Mouse (Mus musculus): ENCODE data around the gene Zfp526.

The Zfp526 gene

GRCm38 (mm10) chr7:25268588-25268987 is 47.4 kb downstream of the Zfp526 start:
- no peak for DNase-seq (ENCODE audit: low spot score)

DNA sequence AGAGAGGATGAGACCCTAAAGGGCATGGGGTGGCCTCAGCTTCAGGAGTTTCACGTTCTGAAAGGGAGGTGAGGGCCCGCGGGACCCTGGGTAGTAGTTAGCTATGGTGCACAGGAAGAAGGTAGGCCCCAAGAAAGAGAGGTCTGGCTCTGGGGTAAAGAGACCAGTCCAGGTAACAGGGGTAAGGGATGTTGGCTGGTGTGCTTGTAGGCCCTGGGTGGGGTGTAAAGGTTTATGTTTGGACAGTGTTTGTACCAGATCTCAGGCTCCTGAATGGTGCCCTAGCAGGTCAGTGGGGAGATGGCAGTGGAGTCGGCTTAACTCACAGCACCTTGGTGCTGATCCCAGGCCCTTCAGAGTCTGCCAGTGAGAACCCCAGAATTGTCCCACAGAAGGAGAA is 47.8 kb downstream of the Zfp526 start:
- no peak for DNase-seq (ENCODE audit: low spot score)

- DNase-seq (ENCODE audit: low spot score): no peak
Observed at GRCm38 (mm10) chr7:25269545-25270271, 48.5 kb downstream of the Zfp526 start.

DNA sequence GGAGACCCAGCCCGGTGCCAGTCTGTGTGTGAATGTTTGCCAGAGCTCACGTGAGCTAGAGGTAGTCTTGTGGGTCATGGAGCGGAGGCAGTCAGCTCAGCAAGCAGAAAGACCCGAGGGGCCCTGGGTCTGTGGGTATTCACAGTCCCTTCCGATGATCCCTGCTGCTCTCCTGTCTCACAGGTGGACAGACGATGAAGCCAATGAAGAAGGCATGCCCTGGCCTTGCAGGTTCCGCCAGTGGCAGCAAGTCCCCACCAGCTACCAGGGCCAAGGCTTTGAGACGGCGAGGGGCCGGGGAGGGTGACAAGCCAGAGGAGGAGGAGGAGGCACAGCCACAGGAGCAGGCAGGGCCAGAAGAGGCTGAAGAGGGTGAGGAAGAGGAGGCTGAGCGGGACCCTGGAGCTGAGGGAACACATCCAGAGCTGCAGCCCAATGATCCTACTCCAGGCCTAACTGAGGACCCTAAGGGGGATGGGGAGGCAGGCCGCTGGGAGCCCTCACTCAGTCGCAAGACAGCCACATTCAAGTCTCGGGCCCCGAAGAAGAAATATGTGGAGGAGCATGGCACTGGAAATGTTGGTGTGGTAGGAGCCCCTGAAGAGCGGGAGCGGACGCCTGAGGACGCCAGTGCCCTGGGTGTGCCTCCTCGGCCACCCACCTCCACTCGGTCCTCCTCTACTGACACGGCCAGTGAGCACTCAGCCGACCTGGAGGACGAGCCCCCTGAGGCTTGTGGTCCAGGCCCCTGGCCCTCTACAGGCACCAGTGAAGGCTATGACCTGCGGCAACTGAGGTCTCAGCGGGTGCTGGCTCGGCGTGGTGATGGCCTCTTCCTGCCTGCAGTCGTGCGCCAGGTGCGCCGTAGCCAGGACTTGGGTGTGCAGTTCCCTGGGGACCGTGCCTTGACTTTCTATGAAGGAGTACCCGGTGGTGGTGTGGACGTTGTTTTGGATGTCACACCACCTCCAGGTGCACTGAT is 49.7 kb downstream of the Zfp526 start:
- DNase-seq (ENCODE audit: low spot score): no peak

GRCm38 (mm10) chr7:25271651-25272444 is 50.6 kb downstream of the Zfp526 start:
- DNase-seq (ENCODE audit: low spot score): no peak

GRCm38 (mm10) chr7:25272445-25273258 is 51.4 kb downstream of the Zfp526 start:
- no peak for DNase-seq (ENCODE audit: low spot score)

GRCm38 (mm10) chr7:25273259-25274241 is 52.3 kb downstream of the Zfp526 start:
- no peak for DNase-seq (ENCODE audit: low spot score)

DNA sequence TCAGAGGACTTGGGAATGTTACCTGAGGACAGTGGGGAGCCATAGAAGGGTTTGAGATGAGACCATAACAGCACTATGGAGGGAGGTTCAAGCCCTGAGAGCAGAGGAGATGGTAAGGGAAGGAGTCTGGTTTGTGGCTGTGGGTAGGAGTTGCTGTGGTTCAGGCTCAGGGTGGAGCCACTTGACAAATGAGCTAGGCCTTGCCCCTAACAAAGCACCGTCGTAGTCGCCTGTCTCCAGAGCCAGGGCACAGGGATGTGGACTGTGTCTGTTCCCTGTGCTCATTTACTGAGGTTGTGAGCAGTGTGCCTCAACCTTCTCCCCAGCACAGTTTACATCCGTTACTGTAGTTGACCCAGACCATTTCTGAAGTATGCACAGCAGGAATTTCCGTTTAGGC is 53.3 kb downstream of the Zfp526 start:
- no peak for DNase-seq (ENCODE audit: low spot score)

DNA sequence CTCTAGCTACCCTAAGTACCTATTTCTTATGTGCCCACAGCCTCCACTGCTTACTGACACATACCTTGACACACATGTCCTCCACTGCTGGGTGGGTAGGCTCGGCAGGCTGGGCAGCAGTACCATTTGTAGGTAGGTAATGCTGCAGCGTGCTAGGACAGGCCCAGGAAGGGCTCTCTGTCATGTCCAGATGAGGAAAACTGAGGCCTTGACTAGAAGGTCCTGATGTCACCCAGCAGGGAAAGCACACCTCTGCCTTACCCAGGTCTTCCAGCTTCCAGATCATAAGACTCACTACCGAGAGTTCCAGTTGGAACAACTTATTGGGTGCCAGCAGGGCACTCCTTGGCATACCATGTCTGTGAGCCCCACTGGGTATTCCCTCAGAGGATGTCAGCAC is 53.8 kb downstream of the Zfp526 start:
- DNase-seq (ENCODE audit: low spot score): no peak

DNA sequence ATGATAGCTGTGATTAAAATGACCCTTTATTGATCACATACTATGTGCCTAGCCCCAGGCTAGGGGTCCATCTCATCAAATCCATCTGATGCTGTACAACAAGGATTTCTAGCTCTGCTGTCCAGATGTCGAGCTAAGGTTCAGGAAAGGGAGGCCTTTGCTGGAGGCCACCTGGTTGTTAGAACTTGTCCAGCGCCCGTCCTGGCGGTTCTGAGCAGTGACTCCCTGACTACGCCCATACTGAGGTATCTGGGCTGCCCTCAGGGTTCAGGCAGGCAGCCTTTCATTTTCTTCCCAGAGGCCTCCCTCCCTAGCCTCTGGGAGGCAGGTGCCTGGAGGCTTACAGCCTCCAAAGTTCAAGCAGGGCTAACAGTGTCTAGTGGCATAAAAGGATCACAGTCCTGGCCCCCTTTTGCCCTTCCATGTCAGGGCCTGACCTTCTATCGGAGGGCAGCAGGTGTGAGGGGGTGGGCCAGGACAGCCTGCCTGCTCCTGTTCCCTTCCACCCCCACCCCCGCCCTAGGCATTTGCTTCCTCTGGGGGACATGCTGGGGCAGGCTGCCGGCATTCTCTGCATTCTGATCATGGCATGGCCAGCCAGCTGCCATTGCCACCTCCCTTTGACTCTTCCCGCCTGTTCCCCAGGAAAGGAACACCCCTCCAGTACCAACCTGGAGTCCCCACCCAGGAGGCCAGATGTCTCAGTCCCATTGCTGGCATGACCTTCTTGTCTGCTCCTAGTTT is 54.5 kb downstream of the Zfp526 start:
- no peak for DNase-seq (ENCODE audit: low spot score)
